24 mouse cellular contexts compared by ENCODE assay signal in the genomic region with DNA sequence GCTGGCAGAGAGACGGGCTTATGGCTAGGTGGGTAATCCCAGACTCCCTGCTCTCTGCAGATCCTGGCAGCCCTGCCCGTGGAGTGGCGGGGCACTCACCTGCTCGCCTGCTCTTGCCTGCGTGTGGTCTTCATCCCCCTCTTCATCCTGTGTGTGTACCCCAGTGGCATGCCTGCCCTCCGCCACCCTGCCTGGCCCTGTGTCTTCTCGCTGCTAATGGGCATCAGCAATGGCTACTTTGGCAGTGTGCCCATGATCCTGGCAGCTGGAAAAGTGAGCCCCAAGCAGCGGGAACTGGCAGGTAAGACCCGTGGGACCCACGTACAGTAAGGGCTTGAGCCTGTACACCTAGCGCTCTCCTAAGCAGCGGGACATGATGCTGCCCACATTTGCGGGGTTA. TPM values are rescaled to one million over a fixed set of nuclear protein-coding genes. Genes with fewer than 3 reads are reported as not detected.
"Had no signal": no experiment of that assay in that cellular context is flagged by ENCODE, and none has a peak within 500 bp of the region (broad histone marks: within the 10 kb centered on the region; RNA-seq: fewer than 3 reads in every experiment).

No protein-coding gene starts in this region.

- ATAC-seq: hindbrain, embryonic 16.5 days; inflammation-experienced regulatory T-cells, adult 6 months; intestine, embryonic 15.5 days; intestine, postnatal 0 days had no signal

- DNase-seq: gastrocnemius, adult 2 months; gastrocnemius, postnatal 10 days; gastrocnemius, postnatal 25 days; heart, adult 18-20 months; heart, postnatal 10 days; heart, postnatal 4 days; kidney, adult 18-20 months; kidney, adult 8-10 months; kidney, postnatal 10 days; kidney, postnatal 4 days; liver had no signal

- H3K27me3 ChIP-seq: hindbrain, embryonic 12.5 days; intestine, embryonic 15.5 days; limb, embryonic 12.5 days had no signal

- H3K36me3 ChIP-seq: intestine, embryonic 15.5 days had no signal

- H3K4me3 ChIP-seq: gastrocnemius, adult 2 months; heart, embryonic 10.5 days; heart, embryonic 12.5 days; hindbrain, embryonic 10.5 days; hindbrain, embryonic 12.5 days; intestine, embryonic 15.5 days; layer of hippocampus, adult 2 months; left cerebral cortex, adult 2 months; limb, embryonic 10.5 days; limb, embryonic 12.5 days had no signal

- H3K9me3 ChIP-seq: heart, embryonic 10.5 days; heart, embryonic 12.5 days; hindbrain, embryonic 10.5 days; hindbrain, embryonic 12.5 days; intestine, embryonic 15.5 days; limb, embryonic 10.5 days; limb, embryonic 12.5 days had no signal

RNA-seq across cellular contexts. Expression of gene Slc29a4, which starts 27.6 kb away (rescaled TPM):
- total RNA-seq: gastrocnemius, adult 2 months; granulocyte monocyte progenitor cell, adult 5-6 weeks had no signal
